Mouse (Mus musculus) kidney, adult 8-10 months (tissue): ENCODE results near the gene Apip.
A peak's percentile ranks its signal among the peaks of the same experiment; 100 is the strongest.

Experiments
- DNase-seq, 2 experiments: peaks; one replicate each; pipeline ENCODE4 v3.0.0; 2022

Apip gene

GRCm38 (mm10) chr2:103073219-103073982 lies at the start of gene Apip, which contains the start of gene Pdhx:
Apip (plus strand) TSS chr2:103073675.
Pdhx (minus strand) TSS chr2:103073513.
- peak; percentile 100 for DNase-seq

GRCm38 (mm10) chr2:103037831-103038230 lies 35.6 kb upstream of the Apip start:
- peak; percentile 9 to 21 for DNase-seq

GRCm38 (mm10) chr2:103040896-103041295 lies 32.6 kb upstream of the Apip start:
- peak in 1 of 2 experiments; percentile 10 for DNase-seq

- DNase-seq = no peak
These were observed 28.2 kb upstream of the Apip start for GRCm38 (mm10) chr2:103045286-103045685.

- DNase-seq = no peak
These were observed 21.3 kb upstream of the Apip start for GRCm38 (mm10) chr2:103051937-103052893.

- no peak for DNase-seq
These were observed 17.7 kb upstream of the Apip start for GRCm38 (mm10) chr2:103055820-103056219.

- DNase-seq = no peak
These were observed 15.2 kb upstream of the Apip start for GRCm38 (mm10) chr2:103058266-103058665.

- DNase-seq = peak; percentile 32 to 61
These were observed 10.6 kb upstream of the Apip start for GRCm38 (mm10) chr2:103062865-103063264.

GRCm38 (mm10) chr2:103066683-103067551 lies 6.6 kb upstream of the Apip start:
- DNase-seq = no peak

- no peak for DNase-seq
These were observed 5.8 kb upstream of the Apip start for GRCm38 (mm10) chr2:103067552-103068207.

- no peak for DNase-seq
These were observed 4.9 kb upstream of the Apip start for GRCm38 (mm10) chr2:103068602-103069001.

GRCm38 (mm10) chr2:103069752-103070405 lies 3.6 kb upstream of the Apip start:
- DNase-seq = no peak

- no peak for DNase-seq
These were observed 2.9 kb upstream of the Apip start for GRCm38 (mm10) chr2:103070586-103070985.

GRCm38 (mm10) chr2:103081117-103081516 lies 7.6 kb downstream of the Apip start:
- no peak for DNase-seq

- DNase-seq = no peak
These were observed 8.2 kb downstream of the Apip start for GRCm38 (mm10) chr2:103081706-103082105.

GRCm38 (mm10) chr2:103082853-103083252 lies 9.4 kb downstream of the Apip start:
- DNase-seq = no peak

GRCm38 (mm10) chr2:103084451-103084850 lies 11.0 kb downstream of the Apip start:
- DNase-seq = peak in 1 of 2 experiments; percentile 23

GRCm38 (mm10) chr2:103085633-103086032 lies 12.2 kb downstream of the Apip start:
- no peak for DNase-seq

GRCm38 (mm10) chr2:103086432-103086831 lies 13.0 kb downstream of the Apip start:
- DNase-seq = no peak

GRCm38 (mm10) chr2:103088099-103088498 lies 14.6 kb downstream of the Apip start:
- DNase-seq = no peak

GRCm38 (mm10) chr2:103089521-103089920 lies 16.0 kb downstream of the Apip start:
- no peak for DNase-seq
